Mouse (Mus musculus) heart, postnatal 4 days (tissue): ENCODE measurements around the gene Gsto2. TPM values are rescaled to one million over a fixed set of nuclear protein-coding genes. Genes with fewer than 3 reads are reported as not detected.

ENCODE experiments used
- DNase-seq: peaks from one replicate; pipeline ENCODE4 v3.0.0; 2021
- total RNA-seq, 2 experiments: library from RNA; stranded (reverse); gene quantifications; 2 replicates each; pipeline ENCODE4 v1.2.3; 2021

Gsto2 gene
- total RNA-seq, 2 experiments from 2014 or later: 1.5 to 1.8 TPM

GRCm38 (mm10) chr19:47891562-47892312 lies 26.4 kb downstream of the Gsto2 start:
- DNase-seq: peak; percentile 61

- no peak for DNase-seq
These were observed 27.8 kb downstream of the Gsto2 start for GRCm38 (mm10) chr19:47893092-47893491.

GRCm38 (mm10) chr19:47898472-47899079 lies 33.2 kb downstream of the Gsto2 start:
- DNase-seq: no peak

- no peak for DNase-seq
These were observed 34.7 kb downstream of the Gsto2 start for GRCm38 (mm10) chr19:47900012-47900411.

- no peak for DNase-seq
These were observed 35.2 kb downstream of the Gsto2 start for GRCm38 (mm10) chr19:47900558-47900957.

- DNase-seq: peak; percentile 71
These were observed 37.2 kb downstream of the Gsto2 start for GRCm38 (mm10) chr19:47902316-47903201.

- DNase-seq: no peak
These were observed 38.3 kb downstream of the Gsto2 start for GRCm38 (mm10) chr19:47903679-47904078.

GRCm38 (mm10) chr19:47905081-47905480 lies 39.7 kb downstream of the Gsto2 start:
- DNase-seq: no peak

GRCm38 (mm10) chr19:47905603-47906002 lies 40.3 kb downstream of the Gsto2 start:
- no peak for DNase-seq

GRCm38 (mm10) chr19:47907596-47907995 lies 42.3 kb downstream of the Gsto2 start:
- no peak for DNase-seq

- DNase-seq: no peak
These were observed 43.6 kb downstream of the Gsto2 start for GRCm38 (mm10) chr19:47908961-47909371.

GRCm38 (mm10) chr19:47909387-47910116 lies 44.2 kb downstream of the Gsto2 start:
- no peak for DNase-seq

GRCm38 (mm10) chr19:47910117-47910618 lies 44.8 kb downstream of the Gsto2 start:
- no peak for DNase-seq

- DNase-seq: no peak
These were observed 45.4 kb downstream of the Gsto2 start for GRCm38 (mm10) chr19:47910751-47911150.

- DNase-seq: no peak
These were observed 48.0 kb downstream of the Gsto2 start for GRCm38 (mm10) chr19:47913344-47913743.

GRCm38 (mm10) chr19:47914191-47914590 lies 48.9 kb downstream of the Gsto2 start:
- DNase-seq: no peak

GRCm38 (mm10) chr19:47915251-47915650 lies 49.9 kb downstream of the Gsto2 start:
- no peak for DNase-seq

GRCm38 (mm10) chr19:47917396-47917795 lies 52.1 kb downstream of the Gsto2 start:
- DNase-seq: no peak

GRCm38 (mm10) chr19:47918016-47918415 lies 52.7 kb downstream of the Gsto2 start:
- DNase-seq: no peak

- no peak for DNase-seq
These were observed 53.2 kb downstream of the Gsto2 start for GRCm38 (mm10) chr19:47918455-47919101.

- DNase-seq: peak; percentile 84
These were observed 54.0 kb downstream of the Gsto2 start, which contains the start of the genes Cfap43 and Itprip for GRCm38 (mm10) chr19:47919126-47919965. Gene Cfap43 (minus strand): TSS chr19:47919287. Gene Itprip (minus strand): TSS chr19:47919299.
